Mouse (Mus musculus): ENCODE data around the gene Cep112. TPM values are rescaled to one million over a fixed set of nuclear protein-coding genes. Genes with fewer than 3 reads are reported as not detected.

Cep112 gene
- polyA plus RNA-seq, 2 experiments, result 0.76 to 1.7 TPM

- H3K27ac ChIP-seq, result no peak overlapping the region
- 59% methylated on average over 7 of the region's 9 CpGs for WGBS (ENCODE audit: insufficient replicate concordance)
- TF ChIP-seq EP300 (IDR thresholded peaks at IDR 0.05; ENCODE audit: low read depth) (no peak), CTCF (IDR thresholded peaks at IDR 0.05; ENCODE audit: low read depth) (no peak)
- no peak for ATAC-seq (ENCODE audit: insufficient read depth)
- DNase-seq (ENCODE audit: low read depth in 3 of 3, low spot score in 3 of 3), result no peak
- H3K9me3 ChIP-seq (ENCODE audit: control insufficient read depth, low read length), result no peaks in the 10 kb centered on the region
- no peaks in the 10 kb centered on the region for H3K36me3 ChIP-seq (replicated peaks; ENCODE audit: control insufficient read depth, insufficient read depth, low read depth)
- H3K4me2 ChIP-seq (ENCODE audit: low read depth), result no peak overlapping the region
- H3K9ac ChIP-seq (replicated peaks), result no peak overlapping the region
- H3K4me3 ChIP-seq (ENCODE audit: insufficient read depth in 1 of 2, low read depth in 2 of 2, low read length in 2 of 2), result no peak overlapping the region
- H3K4me1 ChIP-seq (replicated peaks; ENCODE audit: control insufficient read depth in 2 of 2, insufficient read depth in 2 of 2, low read length in 1 of 2), result no peaks in the 10 kb centered on the region
- no peaks in the 10 kb centered on the region for H3K27me3 ChIP-seq (ENCODE audit: control insufficient read depth, insufficient read depth, low read length)
Observed at GRCm38 (mm10) chr11:108409876-108410644, 14.9 kb upstream of the Cep112 start.

GRCm38 (mm10) chr11:108416360-108416759 lies 8.6 kb upstream of the Cep112 start:
- ATAC-seq (ENCODE audit: insufficient read depth), result no peak
- TF ChIP-seq EP300 (IDR thresholded peaks at IDR 0.05; ENCODE audit: low read depth), result no peak
- TF ChIP-seq CTCF (IDR thresholded peaks at IDR 0.05; ENCODE audit: low read depth), result peak; percentile 2; the same call in 1 of the 2 replicates
- 52% methylated on average over 1 of the region's 1 CpGs for WGBS (ENCODE audit: insufficient replicate concordance)

DNA sequence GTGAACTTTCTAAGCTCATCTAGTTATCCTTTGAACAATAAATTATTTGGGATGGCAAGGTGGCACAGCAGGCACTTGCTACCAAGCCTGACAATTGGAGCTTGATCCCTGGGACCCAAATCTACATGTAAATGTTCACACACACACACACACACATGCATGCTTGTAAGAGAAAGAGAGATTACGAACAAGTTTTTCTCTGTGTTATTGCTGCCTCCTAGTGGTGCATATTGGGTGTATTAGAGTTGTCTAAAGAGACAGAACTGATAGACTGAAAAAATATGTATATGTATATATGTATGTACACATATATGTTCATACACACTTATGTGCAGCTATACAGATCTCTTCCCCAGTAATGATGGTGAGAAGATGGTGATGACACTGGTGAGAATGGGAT lies 6.5 kb upstream of the Cep112 start:
- H3K4me1 ChIP-seq (replicated peaks; ENCODE audit: control insufficient read depth in 2 of 2, insufficient read depth in 2 of 2, low read length in 1 of 2), result no peaks in the 10 kb centered on the region
- no peak overlapping the region for H3K4me2 ChIP-seq (ENCODE audit: low read depth)
- TF ChIP-seq CTCF (IDR thresholded peaks at IDR 0.05; ENCODE audit: low read depth) (peak; percentile 38; the same call in 1 of the 2 replicates), EP300 (IDR thresholded peaks at IDR 0.05; ENCODE audit: low read depth) (no peak)
- no peak overlapping the region for H3K27ac ChIP-seq
- no peak for DNase-seq (ENCODE audit: low read depth in 3 of 3, low spot score in 3 of 3)
- no peaks in the 10 kb centered on the region for H3K9me3 ChIP-seq (ENCODE audit: control insufficient read depth, low read length)
- H3K36me3 ChIP-seq (replicated peaks; ENCODE audit: control insufficient read depth, insufficient read depth, low read depth), result no peaks in the 10 kb centered on the region
- H3K27me3 ChIP-seq (ENCODE audit: control insufficient read depth, insufficient read depth, low read length), result no peaks in the 10 kb centered on the region
- no peak overlapping the region for H3K9ac ChIP-seq (replicated peaks)
- 23% methylated on average over 1 of the region's 1 CpGs for WGBS (ENCODE audit: insufficient replicate concordance)
- ATAC-seq (ENCODE audit: insufficient read depth), result no peak
- no peak overlapping the region for H3K4me3 ChIP-seq (ENCODE audit: insufficient read depth in 1 of 2, low read depth in 2 of 2, low read length in 2 of 2)

More at GRCm38 (mm10) chr11:108416360-108416759, 8.6 kb upstream of the Cep112 start:
- Histone ChIP-seq H3K9ac (replicated peaks) (no peak overlapping the region), H3K27ac (no peak overlapping the region), H3K4me2 (ENCODE audit: low read depth) (no peak overlapping the region), H3K36me3 (replicated peaks; ENCODE audit: control insufficient read depth, insufficient read depth, low read depth) (no peaks in the 10 kb centered on the region), H3K4me3 (ENCODE audit: insufficient read depth in 1 of 2, low read depth in 2 of 2, low read length in 2 of 2) (no peak overlapping the region), H3K4me1 (replicated peaks; ENCODE audit: control insufficient read depth in 2 of 2, insufficient read depth in 2 of 2, low read length in 1 of 2) (no peaks in the 10 kb centered on the region), H3K27me3 (ENCODE audit: control insufficient read depth, insufficient read depth, low read length) (no peaks in the 10 kb centered on the region), H3K9me3 (ENCODE audit: control insufficient read depth, low read length) (no peaks in the 10 kb centered on the region)
- no peak for DNase-seq (ENCODE audit: low read depth in 3 of 3, low spot score in 3 of 3)

- no peak for ATAC-seq (ENCODE audit: insufficient read depth)
- no peak for DNase-seq (ENCODE audit: low read depth in 3 of 3, low spot score in 3 of 3)
- TF ChIP-seq EP300 (IDR thresholded peaks at IDR 0.05; ENCODE audit: low read depth), result no peak
- TF ChIP-seq CTCF (IDR thresholded peaks at IDR 0.05; ENCODE audit: low read depth), result no peak
Observed at GRCm38 (mm10) chr11:108419242-108419641, 5.8 kb upstream of the Cep112 start.

DNA sequence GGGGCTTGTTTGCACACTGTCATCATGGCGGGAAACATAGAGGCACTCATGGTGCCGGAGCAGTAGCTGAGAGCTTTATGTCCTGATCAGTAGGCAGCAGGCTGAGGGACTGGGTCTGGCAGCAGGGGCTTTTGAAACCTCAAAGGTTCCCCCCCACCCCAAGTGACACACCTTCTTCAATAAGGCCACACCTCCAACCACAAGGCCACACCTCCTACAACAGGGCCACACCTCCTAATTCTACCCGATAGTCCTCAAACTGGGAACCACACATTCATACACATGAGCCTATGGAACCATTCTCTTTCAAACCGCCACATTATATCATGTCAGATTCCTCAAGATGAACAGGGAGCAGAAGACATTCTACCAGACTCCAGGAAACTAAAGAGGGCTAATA lies 4.2 kb upstream of the Cep112 start:
- 51% methylated on average over 4 of the region's 4 CpGs for WGBS (ENCODE audit: insufficient replicate concordance)

More at GRCm38 (mm10) chr11:108419242-108419641, 5.8 kb upstream of the Cep112 start:
- H3K4me1 ChIP-seq (replicated peaks; ENCODE audit: control insufficient read depth in 2 of 2, insufficient read depth in 2 of 2, low read length in 1 of 2), result no peaks in the 10 kb centered on the region
- no peaks in the 10 kb centered on the region for H3K36me3 ChIP-seq (replicated peaks; ENCODE audit: control insufficient read depth, insufficient read depth, low read depth)
- H3K27ac ChIP-seq, result no peak overlapping the region
- no peaks in the 10 kb centered on the region for H3K9me3 ChIP-seq (ENCODE audit: control insufficient read depth, low read length)
- H3K4me3 ChIP-seq (ENCODE audit: insufficient read depth in 1 of 2, low read depth in 2 of 2, low read length in 2 of 2), result no peak overlapping the region
- 57% methylated on average over 6 of the region's 6 CpGs for WGBS (ENCODE audit: insufficient replicate concordance)
- H3K9ac ChIP-seq (replicated peaks), result no peak overlapping the region
- H3K27me3 ChIP-seq (ENCODE audit: control insufficient read depth, insufficient read depth, low read length), result no peaks in the 10 kb centered on the region
- H3K4me2 ChIP-seq (ENCODE audit: low read depth), result no peak overlapping the region

More for the DNA sequence above, 4.2 kb upstream of the Cep112 start:
- Histone ChIP-seq H3K4me2 (ENCODE audit: low read depth) (no peak overlapping the region), H3K9ac (replicated peaks) (no peak overlapping the region), H3K27ac (no peak overlapping the region), H3K4me1 (replicated peaks; ENCODE audit: control insufficient read depth in 2 of 2, insufficient read depth in 2 of 2, low read length in 1 of 2) (no peaks in the 10 kb centered on the region), H3K36me3 (replicated peaks; ENCODE audit: control insufficient read depth, insufficient read depth, low read depth) (no peaks in the 10 kb centered on the region), H3K27me3 (ENCODE audit: control insufficient read depth, insufficient read depth, low read length) (peaks cover 7% of the 10 kb centered on the region), H3K9me3 (ENCODE audit: control insufficient read depth, low read length) (no peaks in the 10 kb centered on the region), H3K4me3 (ENCODE audit: insufficient read depth in 1 of 2, low read depth in 2 of 2, low read length in 2 of 2) (no peak overlapping the region)
- TF ChIP-seq EP300 (IDR thresholded peaks at IDR 0.05; ENCODE audit: low read depth) (no peak), CTCF (IDR thresholded peaks at IDR 0.05; ENCODE audit: low read depth) (no peak)
- no peak for DNase-seq (ENCODE audit: low read depth in 3 of 3, low spot score in 3 of 3)
- ATAC-seq (ENCODE audit: insufficient read depth), result no peak

Measured in liver, embryonic 14.5 days (tissue).